Mouse (Mus musculus) limb, embryonic 12.5 days (tissue): Measurements from ENCODE around the gene Plxna2. TPM values are rescaled to one million over a fixed set of nuclear protein-coding genes. Genes with fewer than 3 reads are reported as not detected.

ENCODE experiments used
- ATAC-seq: fragments of 200-750 bp; cut with Nextera tagmentation; 2 replicates; pipeline ENCODE4 v1.8.0; 2017; ENCODE audit warnings: low read depth, moderate TSS enrichment; ENCODE audit not compliant: insufficient number of reproducible peaks, insufficient read depth, low FRiP score, low TSS enrichment
- H3K27ac ChIP-seq: fragments of 300-500 bp; sonication (generic); 2 replicates; pipeline ENCODE4 v1.5.1; 2016; ENCODE audit warnings: mild to moderate bottlenecking, moderate library complexity
- H3K27me3 ChIP-seq: fragments of 300-500 bp; sonication (generic); 2 replicates; pipeline ENCODE4 v1.6.1; 2016; ENCODE audit warnings: mild to moderate bottlenecking, moderate library complexity
- H3K36me3 ChIP-seq: fragments of 300-500 bp; sonication (generic); 2 replicates; pipeline ENCODE4 v1.6.1; 2016; ENCODE audit warnings: mild to moderate bottlenecking, moderate library complexity
- H3K4me1 ChIP-seq: fragments of 300-500 bp; sonication (generic); replicated peaks from 2 replicates; pipeline ENCODE4 v1.6.1; 2016
- H3K4me2 ChIP-seq: fragments of 300-500 bp; sonication (generic); 2 replicates; pipeline ENCODE4 v1.6.1; 2016; ENCODE audit warnings: mild to moderate bottlenecking, moderate library complexity
- H3K4me3 ChIP-seq: fragments of 300-500 bp; sonication (generic); replicated peaks from 2 replicates; pipeline ENCODE4 v1.5.1; 2016; ENCODE audit warnings: mild to moderate bottlenecking
- H3K9ac ChIP-seq: fragments of 300-500 bp; sonication (generic); replicated peaks from 2 replicates; pipeline ENCODE4 v1.6.1; 2016; ENCODE audit warnings: mild to moderate bottlenecking, moderate library complexity
- H3K9me3 ChIP-seq: fragments of 300-500 bp; sonication (generic); 2 replicates; pipeline ENCODE4 v1.6.1; 2016; ENCODE audit warnings: mild to moderate bottlenecking, moderate library complexity
- WGBS: fragments of 180-500 bp; shearing (Covaris S2); methylation state at CpG from one replicate; pipeline ENCODE4 v1.1.7; 2016; 5-methylcytosine and 5-hydroxymethylcytosine counted together
- polyA plus RNA-seq: library from polyadenylated mRNA; unstranded; fragments of >200 nt; fragmentation: Nextera tagmentation; extraction: Ambion mirVana; gene quantifications from 2 replicates; pipeline ENCODE4 v1.2.1, GENCODE M21; 2016

Gene Plxna2
- 4.3 and 5.5 TPM in 2 replicates for polyA plus RNA-seq

DNA sequence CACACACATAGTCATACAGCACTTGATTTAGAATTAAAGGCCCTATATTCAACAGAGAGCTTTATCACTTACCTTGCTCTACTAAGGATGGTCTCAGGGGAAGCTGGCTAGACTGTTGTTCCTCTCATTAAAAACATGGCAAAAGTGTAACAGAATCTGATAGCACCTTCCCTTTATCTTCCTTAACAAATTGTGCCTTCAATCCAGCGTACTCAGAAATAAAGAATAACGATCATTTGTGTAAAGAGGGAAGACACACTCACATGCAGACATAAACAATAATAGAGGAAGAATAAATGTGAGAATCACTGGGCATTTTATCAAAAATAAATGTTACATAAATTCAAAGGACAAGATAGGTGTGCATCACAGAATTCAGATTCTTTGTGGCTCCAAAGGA is at the start of gene Plxna2:
Plxna2 (plus strand) TSS at position 301 of the 400 bp plus-strand sequence.
- Histone ChIP-seq H3K36me3 (no peaks in the 10 kb centered on the region), H3K4me3 (peak within 1 kb of the TSS; percentile 73), H3K9me3 (no peaks in the 10 kb centered on the region), H3K27ac (no peak within 1 kb of the TSS), H3K4me1 (peaks cover 21% of the 10 kb centered on the region; the same call in 1 of the 2 replicates), H3K27me3 (peaks cover 24% of the 10 kb centered on the region), H3K9ac (no peak within 1 kb of the TSS), H3K4me2 (peak within 1 kb of the TSS; percentile 98)
- 92% methylated on average over 2 of the region's 2 CpGs for WGBS
- no peak for ATAC-seq

- H3K9ac ChIP-seq: no peak overlapping the region
- H3K4me2 ChIP-seq: no peak overlapping the region
- H3K27ac ChIP-seq: no peak overlapping the region
- H3K9me3 ChIP-seq: no peaks in the 10 kb centered on the region
- no peak for ATAC-seq
- 84% methylated on average over 3 of the region's 3 CpGs for WGBS
- H3K36me3 ChIP-seq: no peaks in the 10 kb centered on the region
- H3K4me1 ChIP-seq: no peaks in the 10 kb centered on the region
- H3K4me3 ChIP-seq: no peak overlapping the region
- no peaks in the 10 kb centered on the region for H3K27me3 ChIP-seq
Measured at GRCm38 (mm10) chr1:194573870-194574269, 44.1 kb upstream of the Plxna2 start.

GRCm38 (mm10) chr1:194578270-194578669 is 39.7 kb upstream of the Plxna2 start:
- no peak overlapping the region for H3K4me3 ChIP-seq
- no peaks in the 10 kb centered on the region for H3K9me3 ChIP-seq
- 90% methylated on average over 3 of the region's 3 CpGs for WGBS
- H3K4me2 ChIP-seq: no peak overlapping the region
- no peaks in the 10 kb centered on the region for H3K27me3 ChIP-seq
- H3K36me3 ChIP-seq: no peaks in the 10 kb centered on the region
- H3K4me1 ChIP-seq: no peaks in the 10 kb centered on the region
- no peak overlapping the region for H3K27ac ChIP-seq
- ATAC-seq: no peak
- H3K9ac ChIP-seq: no peak overlapping the region

- Histone ChIP-seq H3K4me1 (no peaks in the 10 kb centered on the region), H3K9ac (no peak overlapping the region), H3K4me2 (no peak overlapping the region), H3K36me3 (no peaks in the 10 kb centered on the region), H3K4me3 (no peak overlapping the region), H3K27me3 (no peaks in the 10 kb centered on the region), H3K9me3 (no peaks in the 10 kb centered on the region), H3K27ac (no peak overlapping the region)
- no peak for ATAC-seq
Measured at GRCm38 (mm10) chr1:194580539-194580938, 37.5 kb upstream of the Plxna2 start.

- H3K4me3 ChIP-seq: no peak overlapping the region
- no peak overlapping the region for H3K9ac ChIP-seq
- peaks cover 7% of the 10 kb centered on the region; the same call in 1 of the 2 replicates for H3K4me1 ChIP-seq
- H3K9me3 ChIP-seq: no peaks in the 10 kb centered on the region
- no peaks in the 10 kb centered on the region for H3K36me3 ChIP-seq
- H3K4me2 ChIP-seq: no peak overlapping the region
- H3K27ac ChIP-seq: no peak overlapping the region
- ATAC-seq: no peak
- no peaks in the 10 kb centered on the region for H3K27me3 ChIP-seq
- WGBS: 56% methylated on average over 1 of the region's 1 CpGs
Measured at GRCm38 (mm10) chr1:194586670-194587069, 31.3 kb upstream of the Plxna2 start.

DNA sequence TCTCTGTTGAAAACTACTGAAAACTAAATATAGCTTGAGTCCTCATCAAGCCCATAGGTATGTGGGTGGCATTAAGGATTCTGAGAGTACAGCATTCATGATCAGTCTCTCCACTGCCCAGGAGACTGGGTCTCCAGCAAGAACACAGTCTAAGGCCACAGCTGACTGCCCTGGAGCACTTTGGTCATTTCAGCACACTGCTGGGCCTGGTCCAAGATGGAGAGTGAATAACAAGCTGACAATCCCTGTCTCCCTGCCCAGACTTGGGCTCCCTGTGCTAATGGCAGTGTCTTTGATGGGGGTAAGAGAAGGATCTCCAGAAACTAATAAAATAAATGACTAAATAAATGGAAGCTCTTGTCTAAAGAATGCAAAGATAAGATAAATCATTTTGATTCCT is 30.5 kb upstream of the Plxna2 start:
- no peak overlapping the region for H3K9ac ChIP-seq
- H3K27ac ChIP-seq: no peak overlapping the region

GRCm38 (mm10) chr1:194587956-194588668 is 29.9 kb upstream of the Plxna2 start:
- no peak overlapping the region for H3K27ac ChIP-seq
- H3K4me2 ChIP-seq: no peak overlapping the region
- H3K27me3 ChIP-seq: no peaks in the 10 kb centered on the region
- H3K9me3 ChIP-seq: no peaks in the 10 kb centered on the region
- H3K4me3 ChIP-seq: no peak overlapping the region
- 29% methylated on average over 1 of the region's 1 CpGs for WGBS
- H3K9ac ChIP-seq: no peak overlapping the region
- no peak for ATAC-seq
- H3K4me1 ChIP-seq: peaks cover 7% of the 10 kb centered on the region; the same call in 1 of the 2 replicates
- H3K36me3 ChIP-seq: no peaks in the 10 kb centered on the region

More for the DNA sequence above, 30.5 kb upstream of the Plxna2 start:
- Histone ChIP-seq H3K4me1 (peaks cover 7% of the 10 kb centered on the region; the same call in 1 of the 2 replicates), H3K36me3 (no peaks in the 10 kb centered on the region), H3K9me3 (no peaks in the 10 kb centered on the region), H3K4me3 (no peak overlapping the region), H3K4me2 (no peak overlapping the region), H3K27me3 (no peaks in the 10 kb centered on the region)
- ATAC-seq: no peak

DNA sequence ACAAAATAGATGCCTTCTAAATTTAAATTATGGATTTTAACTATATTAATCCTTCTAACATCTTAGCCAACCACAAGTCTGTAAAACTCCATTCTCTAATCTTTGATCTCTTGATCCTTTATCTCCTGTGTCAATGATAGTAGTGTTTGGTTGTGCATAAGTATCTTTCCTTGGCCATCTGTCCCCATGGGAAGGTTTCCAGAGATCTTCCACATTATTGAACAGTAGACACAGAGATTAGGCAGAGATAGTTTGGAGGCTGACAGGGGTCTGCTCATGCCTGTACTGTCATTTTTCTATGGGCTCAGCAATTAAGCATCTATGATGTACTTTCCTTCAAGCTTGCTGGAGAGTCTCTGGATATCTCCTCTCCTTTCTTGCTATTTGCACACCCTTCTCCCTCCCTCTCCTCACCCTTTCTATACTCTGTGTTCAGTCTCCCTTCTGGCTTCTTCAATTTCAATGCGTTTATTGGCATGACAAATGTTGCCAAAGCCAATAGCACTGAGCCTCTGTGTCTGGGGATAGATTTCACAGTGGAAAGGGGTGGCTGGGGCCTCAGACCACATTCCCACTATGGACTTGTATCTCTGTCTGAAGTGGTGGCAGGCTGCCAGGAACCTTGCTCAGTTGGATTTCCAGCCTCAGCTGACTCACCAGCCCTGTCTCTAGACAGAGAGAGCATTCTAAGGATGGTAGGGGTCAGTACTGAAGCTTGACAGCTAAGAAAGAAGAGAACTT is 29.1 kb upstream of the Plxna2 start:
- 73% methylated on average over 1 of the region's 1 CpGs for WGBS
- ATAC-seq: peak; percentile 57
- H3K27ac ChIP-seq: no peak overlapping the region
- H3K4me2 ChIP-seq: no peak overlapping the region
- H3K9ac ChIP-seq: no peak overlapping the region
- H3K4me3 ChIP-seq: no peak overlapping the region
- no peaks in the 10 kb centered on the region for H3K27me3 ChIP-seq
- no peaks in the 10 kb centered on the region for H3K36me3 ChIP-seq
- no peaks in the 10 kb centered on the region for H3K9me3 ChIP-seq
- H3K4me1 ChIP-seq: peaks cover 7% of the 10 kb centered on the region; the same call in 1 of the 2 replicates

- no peak for ATAC-seq
- Histone ChIP-seq H3K4me2 (no peak overlapping the region), H3K9ac (no peak overlapping the region), H3K36me3 (no peaks in the 10 kb centered on the region), H3K4me1 (peaks cover 7% of the 10 kb centered on the region; the same call in 1 of the 2 replicates), H3K4me3 (no peak overlapping the region), H3K9me3 (no peaks in the 10 kb centered on the region), H3K27ac (no peak overlapping the region), H3K27me3 (no peaks in the 10 kb centered on the region)
- 54% methylated on average over 5 of the region's 5 CpGs for WGBS
Measured at GRCm38 (mm10) chr1:194593155-194593554, 24.9 kb upstream of the Plxna2 start.

DNA sequence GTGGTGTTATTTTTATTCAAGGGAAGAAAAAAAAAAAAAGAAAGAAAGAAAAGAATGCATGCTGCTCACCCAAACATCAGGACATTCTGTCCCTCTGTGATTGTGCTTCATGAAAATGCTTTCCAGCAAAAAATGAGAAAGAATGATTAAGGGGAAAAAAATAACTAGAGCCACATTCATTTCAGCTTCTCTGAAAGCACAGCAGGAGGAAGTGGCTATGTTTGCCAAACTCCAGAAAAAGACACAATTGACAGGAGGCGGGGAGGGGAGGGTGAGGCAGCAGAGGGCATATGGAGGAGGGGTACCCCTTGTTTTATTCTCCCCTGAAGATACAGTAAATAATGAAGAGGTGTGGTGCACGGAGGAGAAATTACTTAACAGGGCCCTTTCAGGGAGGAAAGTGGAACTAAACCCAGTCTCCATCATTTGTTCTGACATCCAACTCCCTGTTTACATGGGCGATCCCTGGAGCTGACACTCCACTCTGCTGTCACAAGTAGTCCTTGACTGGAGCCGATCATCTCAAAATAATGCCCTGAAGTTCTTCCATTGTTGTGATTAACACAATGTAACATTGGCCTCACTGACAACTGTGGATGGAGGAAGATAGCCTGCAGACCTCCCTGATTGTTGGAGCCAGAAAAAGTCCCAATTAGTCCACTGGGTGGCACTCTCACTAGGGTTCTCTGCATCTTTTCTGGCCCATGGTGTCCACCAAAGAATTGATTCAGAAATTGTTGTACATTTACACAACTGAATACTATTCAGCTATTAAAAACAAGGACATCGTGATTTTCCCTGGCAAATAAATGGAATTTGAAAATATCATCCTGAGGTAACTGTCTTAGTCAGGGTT is 10.4 kb upstream of the Plxna2 start:
- H3K36me3 ChIP-seq: no peaks in the 10 kb centered on the region
- H3K27me3 ChIP-seq: no peaks in the 10 kb centered on the region
- no peak overlapping the region for H3K9ac ChIP-seq
- no peak overlapping the region for H3K4me3 ChIP-seq
- peaks cover 11% of the 10 kb centered on the region for H3K4me1 ChIP-seq
- no peak for ATAC-seq
- H3K4me2 ChIP-seq: no peak overlapping the region
- H3K9me3 ChIP-seq: no peaks in the 10 kb centered on the region
- WGBS: 78% methylated on average over 5 of the region's 5 CpGs
- no peak overlapping the region for H3K27ac ChIP-seq

DNA sequence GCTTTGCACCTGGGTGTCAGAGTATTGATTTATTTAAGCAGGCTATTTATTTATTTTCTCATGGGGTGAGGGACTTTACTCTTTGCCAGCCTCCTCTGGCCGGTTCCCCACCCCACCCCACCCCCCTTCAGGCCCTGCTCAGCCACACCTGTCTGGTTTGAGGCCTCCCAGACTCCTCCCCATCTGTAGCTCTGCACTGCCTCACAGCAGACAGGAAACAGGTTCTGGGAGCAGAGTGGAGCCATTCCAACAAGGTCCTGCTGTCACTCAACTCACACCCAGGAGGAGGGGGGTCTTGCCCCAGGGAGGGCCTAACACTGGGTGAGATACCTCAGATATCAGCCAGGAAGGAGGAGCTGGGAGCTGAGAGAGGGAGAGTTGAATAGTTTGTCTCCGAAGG is 7.5 kb upstream of the Plxna2 start:
- ATAC-seq: peak; percentile 83
- no peak overlapping the region for H3K4me3 ChIP-seq
- H3K9ac ChIP-seq: no peak overlapping the region
- no peak overlapping the region for H3K4me2 ChIP-seq
- H3K4me1 ChIP-seq: peaks cover 11% of the 10 kb centered on the region
- H3K27me3 ChIP-seq: no peaks in the 10 kb centered on the region
- no peak overlapping the region for H3K27ac ChIP-seq
- 6% methylated on average over 2 of the region's 2 CpGs for WGBS
- H3K9me3 ChIP-seq: no peaks in the 10 kb centered on the region
- no peaks in the 10 kb centered on the region for H3K36me3 ChIP-seq
